Comparison of ENCODE assay signal across 15 mouse cellular contexts in the genomic region with DNA sequence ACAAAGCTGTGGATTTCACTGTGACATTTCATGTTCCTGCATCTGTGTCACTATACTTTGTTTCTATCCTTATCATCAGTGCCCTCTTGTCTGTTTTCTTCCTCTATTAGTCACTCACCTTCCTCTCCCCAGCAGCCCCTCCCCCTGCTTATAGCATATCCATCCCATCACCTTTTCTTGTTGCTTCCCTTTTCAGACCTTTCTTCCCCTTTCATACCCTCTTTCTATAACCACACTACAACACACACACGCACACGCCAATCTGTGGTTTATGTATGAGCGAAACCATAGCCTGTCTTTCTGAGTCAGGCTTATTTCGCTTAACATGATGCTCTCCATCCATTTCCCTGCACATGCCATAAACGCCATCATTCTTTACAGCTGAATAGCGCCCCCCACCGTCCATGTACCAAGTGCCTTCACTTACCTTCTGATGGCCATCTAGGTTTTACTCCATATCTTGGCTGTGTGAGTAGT. TPM values are rescaled to one million over a fixed set of nuclear protein-coding genes. Genes with fewer than 3 reads are reported as not detected.
A peak's percentile ranks its signal among the peaks of the same experiment; 100 is the strongest.
DNase-seq lines count a peak whose midpoint lies in the region; ATAC-seq and TF ChIP-seq lines count a peak whose summit lies in the region.
"Had no signal": no experiment of that assay in that cellular context is flagged by ENCODE, and none has a peak within 500 bp of the region (broad histone marks: within the 10 kb centered on the region; RNA-seq: fewer than 3 reads in every experiment).

No protein-coding gene starts in this region.

- no peak overlapping the region for H3K4me3 ChIP-seq in hindbrain, postnatal 0 days (ENCODE audit: low read length)
- no peak overlapping the region for H3K4me3 ChIP-seq in hindbrain, embryonic 16.5 days (ENCODE audit: low read length)
- no peak overlapping the region for H3K4me3 ChIP-seq in hindbrain, embryonic 12.5 days
- H3K4me3 ChIP-seq: embryonic facial prominence, embryonic 12.5 days; midbrain, embryonic 12.5 days; neural tube, embryonic 13.5 days had no signal

- no peaks in the 10 kb centered on the region for H3K36me3 ChIP-seq in hindbrain, postnatal 0 days (ENCODE audit: insufficient read depth, low read length)
- no peaks in the 10 kb centered on the region for H3K36me3 ChIP-seq in hindbrain, embryonic 16.5 days (ENCODE audit: control insufficient read depth, insufficient read depth, low read length)
- H3K36me3 ChIP-seq in hindbrain, embryonic 12.5 days, result no peaks in the 10 kb centered on the region
- H3K36me3 ChIP-seq: embryonic facial prominence, embryonic 12.5 days; midbrain, embryonic 12.5 days; neural tube, embryonic 13.5 days had no signal

- H3K9me3 ChIP-seq in hindbrain, postnatal 0 days (ENCODE audit: low read length), result no peaks in the 10 kb centered on the region
- no peaks in the 10 kb centered on the region for H3K9me3 ChIP-seq in hindbrain, embryonic 16.5 days (ENCODE audit: control insufficient read depth, low read length)
- H3K9me3 ChIP-seq in hindbrain, embryonic 12.5 days (replicated peaks), result no peaks in the 10 kb centered on the region
- H3K9me3 ChIP-seq: embryonic facial prominence, embryonic 12.5 days; midbrain, embryonic 12.5 days; neural tube, embryonic 13.5 days had no signal

- TF ChIP-seq CTCF in hindbrain, postnatal 0 days (IDR thresholded peaks at IDR 0.05; ENCODE audit: low read depth), result 0 out of 2 replicates have a peak, but pooled peaks have one; percentile 2

- H3K4me2 ChIP-seq in hindbrain, postnatal 0 days (ENCODE audit: low read depth, low read length), result no peak overlapping the region
- no peak overlapping the region for H3K4me2 ChIP-seq in hindbrain, embryonic 16.5 days (ENCODE audit: low read length)
- no peak overlapping the region for H3K4me2 ChIP-seq in hindbrain, embryonic 12.5 days (replicated peaks)
- H3K4me2 ChIP-seq: embryonic facial prominence, embryonic 12.5 days; midbrain, embryonic 12.5 days; neural tube, embryonic 13.5 days had no signal

- no peaks in the 10 kb centered on the region for H3K27me3 ChIP-seq in hindbrain, postnatal 0 days (ENCODE audit: insufficient read depth, low read length)
- H3K27me3 ChIP-seq in hindbrain, embryonic 16.5 days (replicated peaks; ENCODE audit: control insufficient read depth, insufficient read depth, low read length), result no peaks in the 10 kb centered on the region
- H3K27me3 ChIP-seq in hindbrain, embryonic 12.5 days, result no peaks in the 10 kb centered on the region
- H3K27me3 ChIP-seq: embryonic facial prominence, embryonic 12.5 days had no signal

- no peaks in the 10 kb centered on the region for H3K4me1 ChIP-seq in hindbrain, postnatal 0 days (ENCODE audit: insufficient read depth, low read length)
- H3K4me1 ChIP-seq in hindbrain, embryonic 16.5 days (ENCODE audit: control insufficient read depth, insufficient read depth, low read depth, low read length), result no peaks in the 10 kb centered on the region
- no peaks in the 10 kb centered on the region for H3K4me1 ChIP-seq in hindbrain, embryonic 12.5 days
- H3K4me1 ChIP-seq: embryonic facial prominence, embryonic 12.5 days; neural tube, embryonic 13.5 days had no signal

- H3K27ac ChIP-seq in hindbrain, postnatal 0 days, result no peak overlapping the region
- H3K27ac ChIP-seq in hindbrain, embryonic 16.5 days (ENCODE audit: low read depth, low read length), result no peak overlapping the region
- H3K27ac ChIP-seq in hindbrain, embryonic 12.5 days, result no peak overlapping the region
- H3K27ac ChIP-seq: embryonic facial prominence, embryonic 12.5 days; midbrain, embryonic 12.5 days; neural tube, embryonic 13.5 days had no signal

- no peak overlapping the region for H3K9ac ChIP-seq in hindbrain, postnatal 0 days (replicated peaks; ENCODE audit: low read length)
- H3K9ac ChIP-seq in hindbrain, embryonic 16.5 days (ENCODE audit: low read depth, low read length), result no peak overlapping the region
- H3K9ac ChIP-seq in hindbrain, embryonic 12.5 days, result no peak overlapping the region
- H3K9ac ChIP-seq: embryonic facial prominence, embryonic 12.5 days; midbrain, embryonic 12.5 days; neural tube, embryonic 13.5 days had no signal

- ATAC-seq in hindbrain, postnatal 0 days, result no peak
- ATAC-seq in hindbrain, embryonic 16.5 days, result no peak
- ATAC-seq in hindbrain, embryonic 12.5 days (ENCODE audit: low FRiP score), result no peak
- ATAC-seq: forebrain, embryonic 16.5 days; inflammation-experienced regulatory T-cells, adult 6 months had no signal

- WGBS in hindbrain, postnatal 0 days, result 77% methylated on average over 7 of the region's 7 CpGs
- WGBS in hindbrain, embryonic 16.5 days, result 70% methylated on average over 7 of the region's 7 CpGs
- 67% methylated on average over 7 of the region's 7 CpGs for WGBS in hindbrain, embryonic 12.5 days

- no peak for DNase-seq in hindbrain, postnatal 0 days (ENCODE audit: low spot score)
- peak; percentile 37 for DNase-seq in testis, postnatal 10 days (ENCODE audit: low spot score)
- DNase-seq in testis, postnatal 14 days (ENCODE audit: low spot score), result no peak
- DNase-seq in R1 (ENCODE audit: low read depth, low spot score), result peak; percentile 64
- DNase-seq in naive thymus-derived CD4-positive, alpha-beta T cell, adult 2 months (ENCODE audit: low read depth), result peak; percentile 40
- DNase-seq in ovary, postnatal 36 days (ENCODE audit: low spot score), result no peak
- DNase-seq: cerebellum, adult 9-11 months; gastrocnemius, postnatal 25 days had no signal

RNA-seq across cellular contexts. Expression of a gene that starts 6.4 kb away (rescaled TPM):
- total RNA-seq in hindbrain, postnatal 0 days (2014; rRNA removed), result 19.8 and 49.7 TPM in 2 replicates
- 7.4 and 7.6 TPM in 2 replicates for polyA plus RNA-seq in hindbrain, postnatal 0 days (2015; fragmentation: Nextera tagmentation; extraction: Ambion mirVana)
- 5.0 and 5.5 TPM in 2 replicates for polyA plus RNA-seq in hindbrain, embryonic 16.5 days (2015; fragmentation: Nextera tagmentation; extraction: Ambion mirVana)
- polyA plus RNA-seq in hindbrain, embryonic 12.5 days (2016; fragmentation: Nextera tagmentation; extraction: Ambion mirVana), result 8.7 and 11.2 TPM in 2 replicates

Comparison
In these comparisons a context has a peak if more than half of its experiments do, and no peak if none do; other contexts are left out.
1. DNase-seq: peak in testis, postnatal 10 days (single experiment), R1 (single experiment) and naive thymus-derived CD4-positive, alpha-beta T cell, adult 2 months (single experiment); none in hindbrain, postnatal 0 days (single experiment), testis, postnatal 14 days (single experiment) and ovary, postnatal 36 days (single experiment).